20 mouse cellular contexts compared by ENCODE assay signal in genomic region chr1:89735146-89735545, GRCm38 (mm10).
DNase-seq lines count a peak whose midpoint lies in the region; ATAC-seq lines count a peak whose summit lies in the region.
"Had no signal": no experiment of that assay in that cellular context is flagged by ENCODE, and none has a peak within 500 bp of the region (broad histone marks: within the 10 kb centered on the region; RNA-seq: fewer than 3 reads in every experiment).

No protein-coding gene starts in this region.

- 94% methylated on average over 6 of the region's 6 CpGs for WGBS in hindbrain, embryonic 12.5 days
- 94% methylated on average over 6 of the region's 6 CpGs for WGBS in hindbrain, embryonic 10.5 days
- 83% methylated on average over 6 of the region's 6 CpGs for WGBS in neural tube, embryonic 13.5 days

- no peak overlapping the region for H3K9ac ChIP-seq in hindbrain, embryonic 12.5 days
- no peak overlapping the region for H3K9ac ChIP-seq in neural tube, embryonic 13.5 days
- H3K9ac ChIP-seq: heart, embryonic 13.5 days had no signal

- H3K9me3 ChIP-seq in hindbrain, embryonic 12.5 days (replicated peaks) = no peaks in the 10 kb centered on the region
- H3K9me3 ChIP-seq in hindbrain, embryonic 10.5 days = no peaks in the 10 kb centered on the region
- no peaks in the 10 kb centered on the region for H3K9me3 ChIP-seq in neural tube, embryonic 13.5 days
- H3K9me3 ChIP-seq: forebrain, embryonic 10.5 days; heart, embryonic 13.5 days had no signal

- peak; percentile 10 for DNase-seq in adrenal gland, postnatal 10 days
- no peak for DNase-seq in adrenal gland, adult 2 months
- DNase-seq in hindbrain, embryonic 10.5 days (ENCODE audit: low spot score) = no peak
- no peak for DNase-seq in neural tube, embryonic 10.5 days (ENCODE audit: extremely low spot score, low spot score)
- DNase-seq in right cerebral cortex, adult 2 months (ENCODE audit: low spot score in 2 of 2) = no peak
- DNase-seq: adrenal gland, postnatal 14 days; cerebellum, adult 18-20 months; cerebellum, adult 9-11 months; cerebellum, postnatal 36 days; gastrocnemius, adult 2 months; gastrocnemius, postnatal 25 days; heart, postnatal 36 days; kidney, adult 11 months had no signal

- H3K4me2 ChIP-seq in hindbrain, embryonic 12.5 days (replicated peaks) = no peak overlapping the region
- no peak overlapping the region for H3K4me2 ChIP-seq in neural tube, embryonic 13.5 days
- H3K4me2 ChIP-seq: heart, embryonic 13.5 days had no signal

- H3K27ac ChIP-seq in hindbrain, embryonic 12.5 days = 0 out of 2 replicates have a peak overlapping the region, but pooled peaks have one; percentile 13
- H3K27ac ChIP-seq in hindbrain, embryonic 10.5 days = no peak overlapping the region
- peak overlapping the region; percentile 42; the same call in 1 of the 2 replicates for H3K27ac ChIP-seq in neural tube, embryonic 13.5 days (replicated peaks)
- H3K27ac ChIP-seq: forebrain, embryonic 10.5 days; gastrocnemius, adult 2 months; heart, embryonic 13.5 days had no signal

- H3K4me3 ChIP-seq in hindbrain, embryonic 12.5 days = no peak overlapping the region
- no peak overlapping the region for H3K4me3 ChIP-seq in hindbrain, embryonic 10.5 days
- H3K4me3 ChIP-seq in neural tube, embryonic 13.5 days = no peak overlapping the region
- H3K4me3 ChIP-seq: erythroblast, embryonic 14.5 days; forebrain, embryonic 10.5 days; gastrocnemius, adult 2 months; heart, embryonic 13.5 days had no signal

- 0 out of 2 replicates have a peak, but pooled peaks cover 4% of the 10 kb centered on the region for H3K36me3 ChIP-seq in hindbrain, embryonic 12.5 days
- peaks cover 41% of the 10 kb centered on the region for H3K36me3 ChIP-seq in hindbrain, embryonic 10.5 days
- peaks cover 21% of the 10 kb centered on the region for H3K36me3 ChIP-seq in neural tube, embryonic 13.5 days
- H3K36me3 ChIP-seq: G1E had no signal

- peaks cover 36% of the 10 kb centered on the region for H3K4me1 ChIP-seq in hindbrain, embryonic 12.5 days
- peaks cover 22% of the 10 kb centered on the region for H3K4me1 ChIP-seq in hindbrain, embryonic 10.5 days (replicated peaks)
- peaks cover 53% of the 10 kb centered on the region for H3K4me1 ChIP-seq in neural tube, embryonic 13.5 days (replicated peaks)

- ATAC-seq in hindbrain, embryonic 12.5 days (ENCODE audit: low FRiP score) = no peak
- no peak for ATAC-seq in neural tube, embryonic 13.5 days (ENCODE audit: low read depth)
- ATAC-seq: forebrain, embryonic 14.5 days had no signal

- no peaks in the 10 kb centered on the region for H3K27me3 ChIP-seq in hindbrain, embryonic 12.5 days
- H3K27me3 ChIP-seq in hindbrain, embryonic 10.5 days (ENCODE audit: insufficient read depth, poor library complexity, severe bottlenecking) = no peaks in the 10 kb centered on the region
- no peaks in the 10 kb centered on the region; the same call in 1 of the 2 replicates for H3K27me3 ChIP-seq in neural tube, embryonic 13.5 days
- H3K27me3 ChIP-seq: heart, embryonic 13.5 days had no signal
